Mouse (Mus musculus): ENCODE results near the gene 1700092M07Rik. TPM values are rescaled to one million over a fixed set of nuclear protein-coding genes. Genes with fewer than 3 reads are reported as not detected.

1700092M07Rik gene
- polyA plus RNA-seq (2015; fragmentation: Illumina TruSeq; extraction: RNeasy Lipid Tissue Mini Kit (QIAGEN cat#74804); ENCODE audit: low read depth, low replicate concordance), result not detected

DNA sequence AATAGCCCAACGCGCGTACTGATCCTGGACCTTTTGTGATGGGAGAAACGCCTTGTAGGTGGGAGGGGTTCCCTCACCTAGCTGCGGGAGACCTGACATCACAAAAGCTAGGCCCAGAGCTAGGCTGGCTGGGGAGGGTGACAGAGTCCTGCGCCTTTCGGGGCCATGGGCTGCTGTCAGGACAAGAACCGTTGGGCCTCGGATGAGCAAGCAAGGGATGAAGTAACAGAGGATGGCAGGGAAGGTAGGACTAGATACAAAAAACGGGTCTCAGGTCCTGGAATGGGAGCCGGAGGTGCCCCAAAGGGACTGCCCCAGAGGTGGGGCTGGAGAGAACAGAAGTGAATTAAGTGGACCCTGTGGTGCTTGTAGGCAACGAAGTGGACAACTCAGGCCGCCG is at the start of gene 1700092M07Rik:
Gene 1700092M07Rik, plus strand, starts transcription at position 116 of the 400 bp plus-strand sequence.

DNA sequence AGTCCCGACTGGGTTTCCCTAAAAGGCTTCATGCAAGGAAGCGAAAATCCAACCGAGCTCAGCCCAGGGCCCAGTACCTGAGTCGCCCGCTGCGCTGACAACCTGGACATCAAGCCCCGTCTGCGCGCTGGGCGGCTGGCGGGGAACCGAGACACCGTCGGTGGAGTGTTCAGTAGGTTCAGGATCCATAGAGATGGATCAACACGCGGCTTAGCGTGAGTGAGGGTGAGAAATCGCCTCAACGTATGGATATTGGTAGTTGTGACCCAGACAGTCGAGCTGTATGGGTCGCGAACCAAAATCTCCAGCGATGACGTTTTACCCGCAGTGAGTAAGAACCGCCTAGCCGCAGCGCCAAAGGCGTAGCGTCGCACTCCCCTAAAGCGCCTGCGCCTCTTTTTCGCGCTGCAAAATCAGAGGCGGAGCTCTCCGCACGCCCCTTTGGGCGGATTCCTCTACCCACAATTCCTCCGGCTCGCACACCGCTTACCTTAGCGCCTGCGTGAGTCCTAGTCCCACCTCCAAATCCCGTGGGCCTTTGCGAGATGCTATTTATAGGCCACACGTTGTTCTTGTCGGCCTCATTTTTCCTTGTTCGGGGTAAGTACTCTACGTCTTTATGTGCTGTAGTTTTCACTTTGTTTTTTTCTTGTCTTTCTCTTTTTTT is 17.5 kb upstream of the 1700092M07Rik start, which contains the start of gene Slc3a2:
Gene Slc3a2, minus strand, starts transcription at position 463 of the 667 bp plus-strand sequence.

DNA sequence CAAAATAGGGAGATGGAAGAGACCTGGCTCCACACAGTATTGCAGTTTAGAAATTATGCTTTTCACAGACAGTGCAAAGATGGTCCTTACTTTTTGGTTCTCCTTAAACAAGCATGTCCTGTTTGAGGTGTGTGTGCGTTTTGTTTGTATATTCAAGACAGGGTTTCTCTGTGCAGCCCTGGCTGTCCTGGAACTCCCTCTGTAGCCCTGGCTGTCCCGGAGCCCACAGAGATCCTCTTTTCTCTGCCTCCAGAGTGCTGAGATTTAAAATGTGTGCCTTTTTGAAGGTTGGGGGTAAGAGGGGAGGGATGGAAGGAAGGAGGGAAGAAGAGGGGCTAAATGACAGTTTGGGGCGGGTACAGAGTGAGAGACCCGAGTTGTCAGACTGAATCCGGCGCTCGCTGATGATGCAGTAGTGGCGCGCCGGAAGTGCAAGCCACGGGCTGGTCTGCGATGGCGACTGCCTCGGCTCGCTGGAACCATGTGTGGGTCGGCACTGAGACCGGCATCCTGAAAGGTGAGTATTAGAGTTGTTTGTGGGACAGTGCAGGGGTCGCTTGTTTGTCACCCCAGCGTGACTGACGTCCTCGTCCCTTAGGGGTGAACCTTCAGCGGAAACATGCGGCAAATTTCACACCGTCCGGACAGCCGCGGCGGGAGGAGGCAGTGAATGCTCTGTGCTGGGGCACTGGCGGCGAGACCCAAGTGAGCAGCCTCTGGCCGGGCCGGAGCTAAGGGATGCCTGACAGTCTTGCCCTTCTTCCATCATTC is 4.9 kb upstream of the 1700092M07Rik start, which contains the start of gene Wdr74:
Gene Wdr74, plus strand, starts transcription at position 439 of the 771 bp plus-strand sequence.

DNA sequence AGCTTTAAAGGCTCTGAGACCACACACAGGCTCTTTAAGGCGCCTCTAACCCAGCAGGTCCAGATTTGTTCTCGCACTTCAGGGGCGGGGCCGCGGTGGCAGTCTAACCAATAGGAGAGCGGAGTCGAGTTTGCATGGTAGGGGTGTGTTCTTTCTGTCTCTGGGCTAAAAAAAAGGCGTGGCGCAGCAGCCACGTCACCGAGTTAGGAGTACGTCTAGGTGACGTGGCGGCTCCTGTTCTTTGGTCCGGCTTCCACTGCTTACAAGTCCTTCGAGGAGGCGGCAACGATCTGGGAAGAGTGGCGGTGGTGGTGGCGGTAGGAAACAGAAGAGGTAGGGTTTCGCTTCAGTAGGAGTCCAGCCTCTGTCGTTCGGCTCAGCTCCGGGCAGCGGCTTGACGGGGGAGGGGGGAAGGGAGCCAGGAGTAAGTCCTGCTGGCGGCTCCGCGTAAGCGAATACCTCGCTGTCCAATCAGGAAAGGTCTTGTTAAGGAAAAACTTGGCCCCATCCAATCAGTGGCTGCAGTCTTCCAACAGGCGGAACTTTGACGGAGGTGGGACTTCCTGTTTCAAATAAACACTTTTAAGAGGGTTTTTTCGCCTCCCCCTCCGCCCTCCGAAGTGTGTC is 838 bp downstream of the 1700092M07Rik start, which contains the start of gene Stx5a:
Gene Stx5a, plus strand, starts transcription at position 171 of the 627 bp plus-strand sequence.

DNA sequence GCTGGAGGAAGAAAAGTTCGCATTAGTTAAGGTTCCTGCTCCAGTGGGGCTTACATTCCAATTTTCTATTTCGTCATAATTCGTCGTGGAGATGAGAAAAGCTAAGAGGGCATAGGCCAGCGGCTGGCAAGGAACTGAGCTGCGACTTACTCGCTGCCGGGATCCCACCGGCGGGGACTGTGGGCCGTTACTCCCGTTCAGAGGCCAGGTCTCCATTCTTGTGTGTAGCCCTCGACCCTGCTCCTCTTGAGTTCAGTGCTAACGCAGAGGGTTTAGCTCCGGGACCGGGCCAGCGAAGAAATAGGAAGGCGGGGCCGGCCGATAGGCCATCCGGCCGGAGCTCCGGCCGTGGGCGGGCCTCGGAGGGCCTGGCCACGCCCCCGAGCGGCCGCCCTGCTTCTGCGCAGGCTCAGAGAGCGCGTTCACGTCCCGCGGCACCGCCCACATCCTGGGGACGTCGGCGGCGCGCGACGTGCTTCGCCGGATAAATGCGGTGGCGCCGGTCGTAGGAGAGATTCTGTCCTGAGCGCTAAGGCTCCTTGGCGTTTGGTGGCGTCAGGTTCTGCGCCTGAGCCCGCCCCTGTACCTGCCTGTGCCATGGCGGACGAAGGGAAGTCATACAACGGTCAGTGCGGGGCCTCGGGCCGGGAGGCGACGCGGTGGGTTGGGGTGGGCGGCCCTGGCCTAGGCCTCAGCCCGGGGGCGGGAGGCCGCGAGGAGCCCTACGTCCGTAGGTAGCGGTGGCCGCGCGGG is 16.3 kb downstream of the 1700092M07Rik start, which contains the start of gene Nxf1:
Gene Nxf1, plus strand, starts transcription at position 439 of the 753 bp plus-strand sequence.

DNA sequence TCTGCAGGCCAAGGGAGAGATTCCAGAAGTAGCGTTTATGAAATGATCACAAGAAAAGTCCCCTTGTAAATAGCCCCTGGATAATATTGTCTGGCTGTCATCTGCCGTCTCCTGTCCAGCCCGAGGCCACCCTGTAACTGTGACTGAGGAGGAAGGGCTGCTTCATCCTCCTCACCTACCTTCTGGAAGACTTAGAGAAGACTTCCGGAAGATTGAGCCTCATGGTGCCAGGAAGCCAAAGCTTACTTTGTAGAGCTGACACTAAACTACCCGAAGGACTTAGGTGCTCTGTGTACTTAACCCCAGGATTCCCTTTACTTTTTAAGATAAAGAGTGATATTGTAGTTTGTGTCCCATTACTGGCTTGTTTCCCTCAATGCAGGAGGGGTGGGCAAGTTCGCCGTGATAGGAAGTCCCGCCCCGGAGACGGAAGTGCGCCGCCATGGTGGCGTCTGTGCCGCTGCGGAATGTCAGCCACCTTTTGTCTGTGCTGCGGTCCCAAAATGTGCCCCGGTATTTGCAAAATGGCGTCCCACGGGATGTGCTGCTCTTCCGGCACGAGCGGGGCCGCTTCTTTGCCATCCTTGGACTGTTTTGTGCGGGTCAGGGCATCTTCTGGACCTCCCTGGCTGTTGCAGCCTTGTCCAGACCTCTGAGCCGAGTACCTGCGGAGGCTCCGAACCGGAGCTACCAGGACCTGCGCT is 30.2 kb downstream of the 1700092M07Rik start, which contains the start of gene Tmem223:
Gene Tmem223, plus strand, starts transcription at position 430 of the 704 bp plus-strand sequence.

DNA sequence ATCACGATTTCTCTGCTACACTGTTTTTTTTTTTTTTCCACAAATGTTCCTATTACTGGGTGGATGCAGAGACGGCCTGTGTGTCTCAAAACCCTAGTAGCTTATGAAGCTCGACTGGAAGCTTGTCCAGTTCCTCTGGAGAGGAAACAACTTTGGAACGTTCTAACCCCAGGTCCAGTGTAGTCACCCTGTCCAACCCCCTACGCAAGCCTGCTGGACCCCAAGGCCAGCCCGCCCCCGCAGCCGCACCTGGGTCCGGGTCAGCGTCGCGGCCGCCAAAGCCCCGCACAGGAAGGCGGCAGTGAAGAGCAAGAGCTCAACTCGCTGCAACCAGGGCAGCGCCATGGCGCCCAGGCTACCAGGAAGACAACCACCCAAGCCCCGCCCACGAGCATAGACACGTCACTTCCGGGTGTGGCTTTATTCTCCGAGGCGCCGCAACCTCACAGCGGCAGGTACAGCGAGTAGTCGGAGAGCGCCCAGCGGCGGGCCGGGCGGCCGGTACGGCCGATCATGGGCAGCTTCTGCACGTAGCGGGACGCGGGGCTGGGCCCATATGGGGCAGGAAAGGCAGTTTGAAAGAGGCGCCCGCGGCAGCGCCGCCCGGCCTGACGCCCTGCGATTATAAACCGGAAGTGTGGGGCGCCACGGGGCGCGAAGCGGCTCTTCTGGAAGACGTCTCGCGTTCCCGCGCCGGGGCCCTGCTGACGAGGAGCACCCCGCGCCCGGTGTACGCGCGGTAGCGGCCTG is 33.7 kb downstream of the 1700092M07Rik start, which contains the start of gene Tmem179b:
Gene Tmem179b, minus strand, starts transcription at position 382 of the 750 bp plus-strand sequence.

DNA sequence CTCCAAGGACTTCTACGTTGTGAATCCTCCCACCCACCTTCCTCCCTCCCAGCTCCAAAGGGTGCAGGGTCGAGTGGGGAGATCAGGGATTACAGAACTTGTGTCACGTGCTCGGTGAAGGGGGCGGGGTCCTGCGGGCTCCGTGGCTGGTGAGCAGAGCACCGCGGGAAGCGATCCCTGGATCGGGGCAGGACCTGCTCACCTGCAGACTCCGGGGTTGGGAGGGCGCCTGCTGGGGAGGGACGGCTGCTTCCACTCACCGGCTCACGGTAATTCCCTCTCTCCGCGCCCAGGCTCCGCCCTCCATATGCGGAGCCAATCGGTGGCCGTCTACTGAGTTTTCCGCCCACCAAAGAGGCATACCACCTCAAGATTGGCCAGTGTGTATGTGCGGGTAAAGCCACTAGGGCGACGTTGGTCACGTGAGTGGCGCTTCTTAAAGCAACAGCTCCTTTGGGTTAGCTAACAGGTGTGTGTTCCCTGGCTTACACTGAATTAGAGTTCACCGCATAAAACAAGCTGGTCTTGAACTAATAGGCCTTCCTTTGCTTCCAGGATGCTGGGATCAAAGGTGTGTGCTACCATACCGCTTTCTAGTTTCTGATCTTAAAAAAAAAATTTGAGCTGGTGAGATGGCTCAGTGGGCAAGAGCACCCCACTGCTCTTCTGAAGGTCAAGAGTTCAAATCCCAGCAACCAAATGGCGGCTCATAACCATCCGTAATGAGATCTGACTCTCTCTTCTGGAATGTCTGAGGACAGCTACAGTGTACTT is 45.7 kb downstream of the 1700092M07Rik start, which contains the start of gene Taf6l:
Gene Taf6l, minus strand, starts transcription at position 410 of the 774 bp plus-strand sequence.

Other genes with a start within 250 kb of the 1700092M07Rik start
- gene Slc22a8, start 149.5 kb upstream of the 1700092M07Rik start, polyA plus RNA-seq (2015; fragmentation: Illumina TruSeq; extraction: RNeasy Lipid Tissue Mini Kit (QIAGEN cat#74804); ENCODE audit: low read depth, low replicate concordance), result 13.3 TPM
- 2.3 TPM for gene Slc22a6, start 122.7 kb upstream of the 1700092M07Rik start, polyA plus RNA-seq (2015; fragmentation: Illumina TruSeq; extraction: RNeasy Lipid Tissue Mini Kit (QIAGEN cat#74804); ENCODE audit: low read depth, low replicate concordance)
- 78.9 TPM for gene Chrm1, start 76.9 kb upstream of the 1700092M07Rik start, polyA plus RNA-seq (2015; fragmentation: Illumina TruSeq; extraction: RNeasy Lipid Tissue Mini Kit (QIAGEN cat#74804); ENCODE audit: low read depth, low replicate concordance)
- gene Slc3a2, start 17.3 kb upstream of the 1700092M07Rik start, polyA plus RNA-seq (2015; fragmentation: Illumina TruSeq; extraction: RNeasy Lipid Tissue Mini Kit (QIAGEN cat#74804); ENCODE audit: low read depth, low replicate concordance), result 155 TPM
- gene Wdr74, start 4.9 kb upstream of the 1700092M07Rik start, polyA plus RNA-seq (2015; fragmentation: Illumina TruSeq; extraction: RNeasy Lipid Tissue Mini Kit (QIAGEN cat#74804); ENCODE audit: low read depth, low replicate concordance), result 52.0 TPM
- 93.3 TPM for gene Stx5a, start 695 bp downstream of the 1700092M07Rik start, polyA plus RNA-seq (2015; fragmentation: Illumina TruSeq; extraction: RNeasy Lipid Tissue Mini Kit (QIAGEN cat#74804); ENCODE audit: low read depth, low replicate concordance)
- 89.5 TPM for gene Nxf1, start 16.4 kb downstream of the 1700092M07Rik start, polyA plus RNA-seq (2015; fragmentation: Illumina TruSeq; extraction: RNeasy Lipid Tissue Mini Kit (QIAGEN cat#74804); ENCODE audit: low read depth, low replicate concordance)
- 109 TPM for gene Tmem223, start 30.3 kb downstream of the 1700092M07Rik start, polyA plus RNA-seq (2015; fragmentation: Illumina TruSeq; extraction: RNeasy Lipid Tissue Mini Kit (QIAGEN cat#74804); ENCODE audit: low read depth, low replicate concordance)
- gene Tmem179b, start 33.7 kb downstream of the 1700092M07Rik start, polyA plus RNA-seq (2015; fragmentation: Illumina TruSeq; extraction: RNeasy Lipid Tissue Mini Kit (QIAGEN cat#74804); ENCODE audit: low read depth, low replicate concordance), result 11.0 TPM
- 12.2 TPM for gene Taf6l, start 45.7 kb downstream of the 1700092M07Rik start, polyA plus RNA-seq (2015; fragmentation: Illumina TruSeq; extraction: RNeasy Lipid Tissue Mini Kit (QIAGEN cat#74804); ENCODE audit: low read depth, low replicate concordance)
- gene Polr2g, start 57.9 kb downstream of the 1700092M07Rik start, polyA plus RNA-seq (2015; fragmentation: Illumina TruSeq; extraction: RNeasy Lipid Tissue Mini Kit (QIAGEN cat#74804); ENCODE audit: low read depth, low replicate concordance), result 206 TPM
- gene Zbtb3, start 61.8 kb downstream of the 1700092M07Rik start, polyA plus RNA-seq (2015; fragmentation: Illumina TruSeq; extraction: RNeasy Lipid Tissue Mini Kit (QIAGEN cat#74804); ENCODE audit: low read depth, low replicate concordance), result 4.3 TPM
- gene Ttc9c, start 78.6 kb downstream of the 1700092M07Rik start, polyA plus RNA-seq (2015; fragmentation: Illumina TruSeq; extraction: RNeasy Lipid Tissue Mini Kit (QIAGEN cat#74804); ENCODE audit: low read depth, low replicate concordance), result 38.9 TPM
- gene Hnrnpul2, start 79.3 kb downstream of the 1700092M07Rik start, polyA plus RNA-seq (2015; fragmentation: Illumina TruSeq; extraction: RNeasy Lipid Tissue Mini Kit (QIAGEN cat#74804); ENCODE audit: low read depth, low replicate concordance), result 102 TPM
- not detected for gene AC129217.1, start 89.1 kb downstream of the 1700092M07Rik start, polyA plus RNA-seq (2015; fragmentation: Illumina TruSeq; extraction: RNeasy Lipid Tissue Mini Kit (QIAGEN cat#74804); ENCODE audit: low read depth, low replicate concordance)
- gene Bscl2, start 96.7 kb downstream of the 1700092M07Rik start, polyA plus RNA-seq (2015; fragmentation: Illumina TruSeq; extraction: RNeasy Lipid Tissue Mini Kit (QIAGEN cat#74804); ENCODE audit: low read depth, low replicate concordance), result 92.5 TPM
- 191 TPM for gene Gng3, start 98.5 kb downstream of the 1700092M07Rik start, polyA plus RNA-seq (2015; fragmentation: Illumina TruSeq; extraction: RNeasy Lipid Tissue Mini Kit (QIAGEN cat#74804); ENCODE audit: low read depth, low replicate concordance)
- 0.82 TPM for gene Lrrn4cl, start 110.0 kb downstream of the 1700092M07Rik start, polyA plus RNA-seq (2015; fragmentation: Illumina TruSeq; extraction: RNeasy Lipid Tissue Mini Kit (QIAGEN cat#74804); ENCODE audit: low read depth, low replicate concordance)
- gene Ubxn1, start 130.8 kb downstream of the 1700092M07Rik start, polyA plus RNA-seq (2015; fragmentation: Illumina TruSeq; extraction: RNeasy Lipid Tissue Mini Kit (QIAGEN cat#74804); ENCODE audit: low read depth, low replicate concordance), result 140 TPM
- 52.0 TPM for gene Uqcc3, start 140.2 kb downstream of the 1700092M07Rik start, polyA plus RNA-seq (2015; fragmentation: Illumina TruSeq; extraction: RNeasy Lipid Tissue Mini Kit (QIAGEN cat#74804); ENCODE audit: low read depth, low replicate concordance)
- 15.7 TPM for gene Lbhd1, start 143.0 kb downstream of the 1700092M07Rik start, polyA plus RNA-seq (2015; fragmentation: Illumina TruSeq; extraction: RNeasy Lipid Tissue Mini Kit (QIAGEN cat#74804); ENCODE audit: low read depth, low replicate concordance)
- not detected for gene Gm49403, start 143.2 kb downstream of the 1700092M07Rik start, polyA plus RNA-seq (2015; fragmentation: Illumina TruSeq; extraction: RNeasy Lipid Tissue Mini Kit (QIAGEN cat#74804); ENCODE audit: low read depth, low replicate concordance)
- gene 1810009A15Rik, start 148.1 kb downstream of the 1700092M07Rik start, polyA plus RNA-seq (2015; fragmentation: Illumina TruSeq; extraction: RNeasy Lipid Tissue Mini Kit (QIAGEN cat#74804); ENCODE audit: low read depth, low replicate concordance), result 47.2 TPM
- gene Gm49416, start 148.2 kb downstream of the 1700092M07Rik start, polyA plus RNA-seq (2015; fragmentation: Illumina TruSeq; extraction: RNeasy Lipid Tissue Mini Kit (QIAGEN cat#74804); ENCODE audit: low read depth, low replicate concordance), result not detected
- gene Ints5, start 152.3 kb downstream of the 1700092M07Rik start, polyA plus RNA-seq (2015; fragmentation: Illumina TruSeq; extraction: RNeasy Lipid Tissue Mini Kit (QIAGEN cat#74804); ENCODE audit: low read depth, low replicate concordance), result 12.2 TPM
- gene Ganab, start 157.4 kb downstream of the 1700092M07Rik start, polyA plus RNA-seq (2015; fragmentation: Illumina TruSeq; extraction: RNeasy Lipid Tissue Mini Kit (QIAGEN cat#74804); ENCODE audit: low read depth, low replicate concordance), result 81.9 TPM
- 219 TPM for gene B3gat3, start 179.7 kb downstream of the 1700092M07Rik start, polyA plus RNA-seq (2015; fragmentation: Illumina TruSeq; extraction: RNeasy Lipid Tissue Mini Kit (QIAGEN cat#74804); ENCODE audit: low read depth, low replicate concordance)
- gene Rom1, start 188.6 kb downstream of the 1700092M07Rik start, polyA plus RNA-seq (2015; fragmentation: Illumina TruSeq; extraction: RNeasy Lipid Tissue Mini Kit (QIAGEN cat#74804); ENCODE audit: low read depth, low replicate concordance), result 10.4 TPM
- gene Eml3, start 188.8 kb downstream of the 1700092M07Rik start, polyA plus RNA-seq (2015; fragmentation: Illumina TruSeq; extraction: RNeasy Lipid Tissue Mini Kit (QIAGEN cat#74804); ENCODE audit: low read depth, low replicate concordance), result 10.3 TPM
- 42.2 TPM for gene Mta2, start 201.2 kb downstream of the 1700092M07Rik start, polyA plus RNA-seq (2015; fragmentation: Illumina TruSeq; extraction: RNeasy Lipid Tissue Mini Kit (QIAGEN cat#74804); ENCODE audit: low read depth, low replicate concordance)
- 16.9 TPM for gene Tut1, start 213.1 kb downstream of the 1700092M07Rik start, polyA plus RNA-seq (2015; fragmentation: Illumina TruSeq; extraction: RNeasy Lipid Tissue Mini Kit (QIAGEN cat#74804); ENCODE audit: low read depth, low replicate concordance)
- 367 TPM for gene Eef1g, start 226.3 kb downstream of the 1700092M07Rik start, polyA plus RNA-seq (2015; fragmentation: Illumina TruSeq; extraction: RNeasy Lipid Tissue Mini Kit (QIAGEN cat#74804); ENCODE audit: low read depth, low replicate concordance)
- 5.2 TPM for gene Ahnak, start 248.6 kb downstream of the 1700092M07Rik start, polyA plus RNA-seq (2015; fragmentation: Illumina TruSeq; extraction: RNeasy Lipid Tissue Mini Kit (QIAGEN cat#74804); ENCODE audit: low read depth, low replicate concordance)